Mouse (Mus musculus): ENCODE data around the gene Ocln.

Gene Ocln

DNA sequence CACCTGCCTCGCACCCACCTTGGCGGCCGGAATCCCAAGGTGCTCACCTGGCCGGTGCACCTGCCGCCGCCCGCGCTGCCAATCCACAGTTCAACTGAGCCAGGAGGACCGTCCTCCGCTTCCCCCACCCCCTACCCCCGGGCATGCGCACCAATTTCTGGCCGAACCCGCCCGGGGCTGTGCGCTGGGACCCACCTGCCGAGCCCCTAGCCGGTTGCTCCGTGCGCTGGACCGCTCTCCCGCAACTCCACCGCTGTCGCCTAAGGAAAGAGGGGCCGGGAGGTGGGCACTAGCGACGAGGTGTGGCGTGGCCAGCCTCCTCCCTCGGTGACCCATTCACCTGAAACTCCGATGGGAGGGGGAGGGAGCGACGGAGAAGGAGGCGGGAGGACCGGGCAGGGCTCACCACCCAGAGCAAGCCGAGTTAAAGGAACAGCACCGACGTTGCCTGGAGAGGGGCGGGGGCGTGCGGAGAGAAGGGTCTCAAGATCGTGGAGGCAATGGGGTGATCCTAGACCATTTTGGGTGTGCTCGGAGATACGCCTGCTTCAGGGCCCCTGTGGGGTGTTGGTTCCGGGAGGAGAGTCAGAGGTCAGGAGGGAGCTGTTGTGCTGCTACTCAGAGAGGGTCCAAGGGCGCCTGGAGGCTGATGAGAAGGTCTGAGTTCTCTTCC, at the start of gene Ocln:
Gene Ocln, minus strand, starts transcription at position 350 of the 673 bp plus-strand sequence.
- peak; percentile 52 for DNase-seq

DNA sequence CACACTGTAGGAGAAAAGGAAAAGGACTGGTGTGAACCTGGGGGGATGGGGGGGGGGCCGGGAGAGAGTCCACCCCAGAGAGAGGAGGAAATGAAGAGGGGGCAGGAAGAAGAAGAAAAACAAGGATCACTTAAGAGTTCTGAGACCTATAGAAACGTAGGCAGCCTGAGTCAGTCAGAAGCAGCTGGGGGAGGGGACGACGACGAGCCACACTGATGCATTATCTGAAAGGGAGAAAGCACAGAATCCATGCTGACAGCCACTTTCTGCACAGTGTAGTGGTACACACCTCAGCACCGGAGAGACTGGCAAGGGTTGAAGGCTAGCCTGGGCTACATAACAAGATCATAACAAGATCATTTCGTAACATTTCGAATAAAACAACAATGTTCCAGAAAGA, 48.5 kb upstream of the Ocln start:
- no peak for DNase-seq

GRCm38 (mm10) chr13:100600317-100600716, 47.8 kb upstream of the Ocln start:
- no peak for DNase-seq

DNA sequence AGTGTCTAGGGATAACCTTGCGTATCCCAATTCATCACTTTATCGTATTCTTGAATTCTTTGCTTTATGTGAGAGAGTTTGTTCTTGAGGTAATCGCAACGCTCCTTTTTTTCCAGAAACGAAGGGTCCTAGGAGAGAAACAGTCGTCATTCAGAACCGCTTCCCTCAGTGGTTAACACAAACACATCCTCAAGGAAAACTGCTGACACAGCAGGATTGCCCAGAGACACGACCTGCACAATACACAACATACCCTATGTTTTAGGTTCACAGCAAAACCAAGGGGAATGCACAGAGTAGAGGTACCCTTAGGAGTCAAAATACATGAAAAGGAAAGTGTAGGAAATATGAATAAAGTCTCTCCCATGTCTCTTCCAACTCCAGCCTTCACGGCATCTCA, 44.8 kb upstream of the Ocln start:
- DNase-seq: no peak

DNA sequence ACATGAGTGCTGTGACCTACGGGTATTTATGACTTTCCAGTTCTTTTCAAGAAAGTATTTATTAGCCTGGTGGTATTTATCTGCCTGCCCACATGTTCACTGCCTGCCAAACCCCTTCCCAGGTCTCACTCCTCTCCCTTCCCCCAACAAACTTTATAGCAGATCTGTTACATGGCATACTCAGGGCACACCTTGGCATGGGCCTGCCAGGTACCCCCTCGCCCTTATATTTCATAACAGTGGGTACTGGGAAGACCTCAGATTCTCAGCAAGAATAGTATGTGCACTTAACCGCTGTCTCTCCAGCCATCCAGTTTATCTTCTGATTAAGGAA, 43.0 kb upstream of the Ocln start:
- DNase-seq: no peak

DNA sequence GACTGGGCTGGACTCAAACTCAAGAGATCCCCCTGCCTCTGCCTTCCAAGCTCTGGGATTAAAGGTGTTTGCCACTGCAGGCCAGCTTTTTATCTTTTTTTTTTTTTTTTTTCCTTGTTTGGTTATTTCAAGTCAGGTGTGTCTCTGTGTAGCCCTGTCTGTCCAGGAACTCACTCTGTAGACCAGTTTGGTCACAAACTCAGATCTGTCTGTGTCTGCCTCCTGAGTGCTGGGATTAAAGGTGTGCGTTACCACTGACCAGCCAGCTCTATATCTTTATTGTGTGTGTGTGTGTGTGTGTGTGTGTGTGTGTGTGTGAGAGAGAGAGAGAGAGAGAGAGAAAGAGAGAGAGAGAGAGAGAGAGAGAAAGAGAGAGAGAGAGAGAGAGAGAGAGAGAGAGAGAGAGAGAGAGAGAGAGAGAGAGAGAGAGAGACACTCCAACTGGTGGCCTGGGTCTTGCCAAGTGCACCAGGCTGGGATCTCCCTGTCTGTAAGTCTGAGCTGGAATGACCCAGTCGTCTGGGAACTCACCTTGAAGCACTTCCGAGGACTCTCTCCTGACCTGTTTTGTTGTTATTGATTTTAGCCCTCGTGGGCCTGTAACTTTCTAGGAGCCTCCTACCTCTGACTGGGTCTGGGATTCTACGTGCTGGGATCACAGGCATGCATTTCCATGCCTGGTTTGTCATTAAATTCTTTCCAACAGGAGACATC, 42.5 kb upstream of the Ocln start:
- DNase-seq: no peak

DNA sequence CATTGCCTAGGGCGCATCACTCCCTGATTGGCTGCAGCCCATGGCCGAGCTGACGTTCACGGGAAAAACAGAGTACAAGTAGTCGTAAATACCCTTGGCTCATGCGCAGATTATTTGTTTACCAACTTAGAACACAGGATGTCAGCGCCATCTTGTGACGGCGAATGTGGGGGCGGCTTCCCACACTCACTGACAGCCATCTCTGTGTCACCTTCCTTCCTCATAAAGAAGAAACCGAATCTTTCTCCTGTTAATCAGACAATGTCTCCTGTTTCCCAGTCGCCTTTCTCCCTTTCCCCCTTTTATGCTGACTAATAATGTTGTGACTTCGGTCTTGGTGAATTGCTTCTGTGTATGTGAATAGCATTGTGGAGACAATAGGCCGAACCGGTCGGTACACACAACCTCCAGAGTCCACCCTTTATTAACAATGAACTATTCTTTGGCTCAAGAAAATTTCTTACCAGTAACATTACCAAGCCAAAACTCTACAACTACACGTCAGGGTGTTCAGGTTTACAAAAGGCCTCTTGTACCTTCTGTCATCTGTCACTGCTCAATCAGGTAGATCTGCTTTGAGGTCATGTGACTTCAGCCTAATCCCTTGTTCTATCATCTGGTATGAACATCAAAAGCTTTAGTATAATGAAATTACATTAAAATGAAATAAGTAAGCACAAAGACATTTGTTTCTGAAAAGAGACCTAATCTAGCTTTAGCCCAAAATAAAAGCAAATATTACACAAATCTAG, 41.7 kb upstream of the Ocln start:
- DNase-seq: peak; percentile 76

- DNase-seq: peak; percentile 10
Observed at GRCm38 (mm10) chr13:100588646-100589045, 36.1 kb upstream of the Ocln start.

DNA sequence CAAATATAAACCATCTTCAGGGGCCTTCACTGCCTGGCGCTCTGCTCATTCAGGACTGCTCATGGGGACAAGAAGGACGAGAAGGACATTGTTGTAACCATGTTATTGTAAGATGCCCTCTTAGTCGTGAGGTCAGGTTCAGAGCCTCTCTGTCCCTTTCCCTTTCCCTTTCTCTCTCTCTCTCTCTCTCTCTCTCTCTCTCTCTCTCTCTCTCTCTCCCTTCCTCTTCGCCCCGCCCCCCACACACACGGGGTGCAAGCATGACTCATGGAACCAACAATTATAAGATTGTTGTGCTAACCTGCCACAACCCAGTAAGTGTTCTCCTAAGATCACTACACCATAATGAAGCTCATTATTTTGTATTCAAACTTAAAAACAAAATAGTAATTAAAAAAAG, 29.6 kb upstream of the Ocln start:
- DNase-seq: no peak

GRCm38 (mm10) chr13:100581701-100582100, 29.2 kb upstream of the Ocln start:
- DNase-seq: peak; percentile 17

DNA sequence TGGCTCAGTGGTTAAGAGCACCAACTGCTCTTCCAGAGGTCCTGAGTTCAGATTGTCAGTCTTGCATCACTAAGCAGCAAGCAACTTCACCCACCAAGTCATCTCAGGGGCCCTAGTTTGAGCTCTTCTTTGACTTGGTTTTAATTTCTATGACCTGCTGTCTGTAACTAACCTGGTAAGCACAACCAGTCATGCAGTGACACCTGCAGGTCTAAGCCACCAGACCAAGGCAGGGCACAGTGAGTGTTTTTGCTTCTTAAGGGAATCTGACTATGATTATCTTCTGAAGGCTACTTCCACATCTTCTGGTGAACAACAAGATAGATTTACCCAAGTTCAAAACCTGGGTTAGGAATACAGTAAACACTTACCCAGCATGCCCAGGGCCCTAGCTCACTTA, 27.4 kb upstream of the Ocln start:
- DNase-seq: no peak

- DNase-seq: no peak
Observed at GRCm38 (mm10) chr13:100579220-100579619, 26.7 kb upstream of the Ocln start.

DNA sequence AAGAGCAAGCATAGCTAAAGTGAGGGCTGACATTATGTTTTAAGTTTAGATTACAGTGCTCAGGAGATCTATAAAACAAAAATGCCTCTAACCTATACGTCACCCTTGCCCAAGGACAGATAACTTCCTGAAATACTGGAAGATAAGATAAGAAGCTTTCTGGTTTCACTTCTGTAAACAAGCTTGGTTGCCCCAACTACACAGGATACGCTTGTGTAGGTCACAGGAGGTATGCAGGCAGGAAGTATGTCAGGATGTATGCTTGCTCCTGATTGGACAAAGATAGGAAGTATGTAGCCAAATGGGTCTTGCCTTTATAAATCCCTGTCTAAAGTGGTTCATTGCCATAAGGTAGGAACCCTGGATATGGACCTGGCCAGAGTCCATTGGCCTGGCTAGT, 23.4 kb upstream of the Ocln start:
- DNase-seq: no peak

GRCm38 (mm10) chr13:100570713-100571112, 18.2 kb upstream of the Ocln start:
- DNase-seq: no peak

DNA sequence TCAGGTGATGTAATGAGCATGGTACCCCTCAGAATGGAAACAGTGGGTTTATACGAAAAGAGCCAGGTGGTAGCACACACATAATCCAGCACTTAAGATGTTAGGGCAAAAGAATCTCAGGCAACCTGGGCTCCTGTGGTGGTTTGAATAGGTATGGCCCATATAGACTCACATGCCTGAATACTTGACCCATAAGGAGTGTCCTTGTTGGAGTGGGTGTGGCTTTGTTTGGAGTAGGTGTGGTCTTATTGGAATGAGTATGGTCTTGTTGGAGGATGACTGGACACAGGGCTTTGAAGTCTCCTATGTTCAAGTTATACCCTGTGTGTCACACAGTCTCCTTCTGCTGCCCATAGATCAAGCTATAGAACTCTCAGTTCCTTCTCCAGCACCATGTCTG, 15.8 kb upstream of the Ocln start:
- no peak for DNase-seq

GRCm38 (mm10) chr13:100559449-100559848, 6.9 kb upstream of the Ocln start:
- no peak for DNase-seq

GRCm38 (mm10) chr13:100557011-100557410, 4.5 kb upstream of the Ocln start:
- no peak for DNase-seq

DNA sequence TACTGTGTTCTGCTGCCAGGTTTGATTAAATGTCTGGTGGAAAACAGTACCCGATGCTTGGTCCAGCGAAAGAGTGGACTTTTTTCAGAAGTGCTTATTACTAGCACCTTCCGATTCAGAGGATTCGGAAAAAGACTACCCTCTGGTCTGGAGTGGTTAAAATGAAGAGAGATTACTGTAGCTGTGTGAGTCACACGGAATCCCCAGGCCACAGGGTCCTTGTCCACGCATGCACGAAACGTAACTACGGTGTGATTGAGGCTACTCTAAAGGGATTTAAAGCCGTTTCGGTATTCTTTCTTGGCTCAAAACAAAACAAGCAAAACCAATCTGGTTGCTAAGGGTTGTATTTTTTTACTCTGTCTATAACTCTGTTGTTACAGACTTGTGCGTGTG, 522 bp upstream of the Ocln start:
- no peak for DNase-seq

DNA sequence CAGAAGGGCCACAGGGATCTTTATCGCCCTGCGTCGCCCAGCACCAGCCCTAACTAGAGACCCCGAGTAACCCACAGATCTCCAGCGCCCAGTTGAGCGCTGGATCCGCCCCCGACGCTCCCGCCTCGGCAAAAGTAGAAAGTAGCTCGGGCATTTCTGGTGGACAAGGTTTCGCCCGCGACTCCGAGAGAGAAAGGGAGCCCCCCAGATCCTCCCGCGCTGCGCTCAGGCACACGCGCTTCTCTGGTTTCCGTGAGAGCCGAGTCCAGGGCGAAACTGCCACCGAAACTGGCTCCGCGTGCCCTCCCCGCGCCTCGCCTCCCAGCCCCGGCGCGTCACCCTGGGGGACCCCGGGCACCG, 529 bp downstream of the Ocln start:
- DNase-seq: peak; percentile 30

DNA sequence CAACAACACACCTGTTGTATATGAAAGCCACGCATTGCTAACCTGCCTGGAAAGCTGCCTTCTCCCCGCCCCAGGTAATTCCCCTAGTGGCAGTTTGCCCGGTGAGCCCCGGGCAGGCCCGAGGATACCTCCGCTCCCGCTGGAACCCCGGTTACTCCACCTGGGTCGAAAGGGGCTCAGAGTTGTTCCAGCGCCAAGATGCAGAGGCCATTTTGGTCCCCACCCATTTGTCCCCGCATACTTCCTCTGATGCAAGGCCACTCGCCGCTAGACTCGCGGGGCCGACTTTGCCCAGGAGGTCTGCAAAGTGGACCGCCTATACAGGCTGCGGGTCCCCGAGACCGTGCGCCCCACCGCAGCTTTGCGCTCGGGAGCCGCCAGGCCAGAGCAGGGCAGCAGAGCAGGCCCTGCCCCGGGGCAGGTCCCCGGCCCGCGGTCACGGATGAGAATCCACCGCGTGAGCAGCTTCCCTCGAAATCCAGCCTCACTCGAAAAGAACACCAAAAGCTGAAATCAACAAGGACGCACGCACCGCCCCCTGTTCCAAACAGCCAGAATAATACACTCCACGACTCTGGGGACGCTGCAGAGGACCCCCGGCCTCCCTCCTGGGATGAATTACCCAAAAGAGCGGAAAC, 1.0 kb downstream of the Ocln start:
- DNase-seq: peak; percentile 24

DNA sequence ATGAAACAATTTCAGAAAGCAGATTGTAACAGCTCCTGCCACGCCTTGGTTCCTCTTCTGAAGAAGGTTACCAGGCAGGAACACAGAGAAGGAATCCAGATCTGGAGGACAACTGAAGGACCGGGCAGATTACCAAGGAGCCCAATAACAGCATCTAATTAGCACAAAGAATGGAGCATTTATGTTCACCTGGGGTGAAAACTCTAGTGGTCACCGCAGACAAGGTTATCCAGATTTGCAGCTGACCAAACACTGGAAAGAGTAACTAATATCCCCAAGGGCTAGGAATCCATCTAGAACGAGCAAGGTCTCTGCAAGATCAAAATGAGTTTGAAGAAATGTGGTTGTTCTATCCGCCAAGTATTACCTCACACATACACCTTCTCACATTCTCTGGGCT, 5.2 kb downstream of the Ocln start:
- DNase-seq: no peak

GRCm38 (mm10) chr13:100545510-100545909, 7.0 kb downstream of the Ocln start:
- no peak for DNase-seq

GRCm38 (mm10) chr13:100544220-100544662, 8.3 kb downstream of the Ocln start:
- no peak for DNase-seq

All from retina, postnatal 1 day (tissue).